Mouse (Mus musculus) spleen, postnatal 36 days (tissue): ENCODE data around the gene Mtg1.
A peak's percentile ranks its signal among the peaks of the same experiment; 100 is the strongest.
"Not testable (repeated sequence)": the region's sequence is repeated elsewhere in the genome, so short reads cannot be mapped to it uniquely, and the experiment has no call there.

ENCODE experiments used
- DNase-seq, 2 experiments: peaks; one replicate each; pipeline ENCODE4 v3.0.0; 2022; ENCODE audit warnings: low spot score in 2 of 2, mixed read lengths in 1 of 2

Gene Mtg1

DNA sequence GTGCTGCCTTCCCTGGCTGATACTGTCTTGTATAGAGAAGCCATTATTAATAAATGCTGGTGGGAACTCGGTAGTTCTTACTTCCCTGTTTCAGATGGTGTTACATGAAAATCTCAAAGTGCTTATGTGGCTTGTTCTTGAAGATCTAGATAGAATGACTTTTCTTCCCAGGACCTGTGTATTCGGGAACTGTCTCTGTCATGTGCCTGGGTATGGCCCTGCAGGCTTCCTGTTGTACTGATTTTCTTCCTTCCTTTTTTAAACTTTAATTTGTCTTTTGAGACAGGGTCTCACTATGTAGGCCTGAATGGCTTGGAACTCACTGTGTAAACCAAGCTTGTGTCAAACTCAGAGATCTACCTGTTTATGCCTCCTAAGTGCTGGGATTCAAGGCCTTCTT is 9.5 kb upstream of the Mtg1 start:
- no peak for DNase-seq

DNA sequence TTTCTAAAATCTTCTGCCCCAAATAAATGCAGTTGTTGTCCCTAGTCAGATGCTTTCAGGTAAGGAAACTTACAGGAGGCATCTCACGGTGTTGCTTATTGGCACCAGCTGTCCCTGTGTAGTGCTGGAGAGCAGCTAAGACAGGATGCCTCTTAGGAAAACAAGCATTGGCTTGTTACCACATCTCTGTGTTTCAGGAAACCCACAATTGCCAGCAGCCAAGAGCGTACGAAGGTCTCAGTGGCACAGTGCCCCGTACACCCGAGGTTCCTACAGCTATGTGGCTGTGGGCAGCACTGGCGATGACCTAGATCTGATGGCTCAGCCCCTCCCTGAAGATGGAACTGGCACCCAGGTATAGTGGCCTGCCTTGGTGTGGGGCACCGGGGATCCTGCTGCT is 5.2 kb upstream of the Mtg1 start:
- DNase-seq = not testable (repeated sequence)

DNA sequence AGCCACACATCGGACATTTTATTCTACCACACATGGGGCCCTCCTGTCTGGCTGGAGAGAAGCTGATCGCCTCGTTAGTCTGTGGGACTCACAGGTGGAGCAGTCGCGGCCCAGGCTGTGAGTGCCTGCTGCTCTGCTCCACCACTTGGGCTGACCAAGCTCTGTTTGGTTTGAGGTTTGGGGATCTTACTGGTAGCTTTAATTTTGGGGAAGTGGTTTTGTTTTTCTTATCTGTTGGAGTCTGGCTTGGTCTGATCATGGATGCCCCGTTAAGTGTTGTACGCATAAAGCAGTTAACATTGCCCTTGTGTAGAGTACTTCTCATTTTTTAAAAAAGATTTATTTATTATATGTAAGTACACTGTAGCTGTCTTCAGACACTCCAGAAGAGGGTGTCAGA is 3.3 kb upstream of the Mtg1 start:
- not testable (repeated sequence) for DNase-seq

DNA sequence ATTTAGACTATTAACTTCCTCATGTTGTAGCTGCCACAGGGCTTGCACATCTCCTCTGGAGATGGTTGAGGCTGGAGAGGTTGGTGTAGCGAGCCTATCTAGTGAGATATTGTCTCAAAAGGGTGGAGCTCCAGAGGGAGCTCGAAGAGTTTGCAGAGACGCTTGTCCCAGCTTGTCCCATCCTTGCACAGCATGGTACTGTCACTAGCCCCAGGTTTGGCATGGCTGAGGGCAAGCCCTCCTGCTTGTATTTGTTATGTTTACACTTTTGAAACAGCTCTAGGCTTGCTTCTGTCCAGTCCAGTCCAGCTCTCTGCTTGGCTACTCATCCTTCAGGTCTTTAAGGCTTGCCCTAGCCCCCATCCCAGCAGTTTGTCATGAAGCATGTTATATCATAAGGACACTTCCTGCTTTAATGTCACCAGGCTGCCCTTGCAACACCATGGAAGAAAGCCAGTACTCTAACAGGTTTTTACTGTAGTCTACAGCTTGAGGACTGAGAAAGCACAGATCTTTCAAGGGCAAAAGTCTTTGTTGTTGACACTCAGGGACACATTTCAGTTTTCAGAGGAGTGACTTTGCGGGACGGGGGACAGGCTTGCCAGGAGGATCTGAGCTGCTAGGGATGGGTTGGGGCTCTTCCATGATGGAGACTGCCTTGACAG is 2.1 kb upstream of the Mtg1 start:
- DNase-seq = no peak

DNA sequence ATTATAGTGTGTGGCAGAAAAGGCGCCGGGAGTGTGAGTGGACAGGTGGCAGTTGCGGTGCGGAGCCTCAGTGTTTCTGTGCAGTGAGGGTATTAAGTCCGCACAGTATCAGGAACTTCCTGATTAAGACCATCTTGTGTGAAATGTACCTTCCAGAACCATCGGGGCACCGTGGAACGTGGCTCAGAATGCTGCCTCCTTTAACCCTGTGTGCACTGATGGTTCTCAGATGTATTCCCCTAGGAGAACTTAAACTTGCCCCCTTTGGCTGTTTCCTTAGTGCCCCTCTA is 602 bp downstream of the Mtg1 start:
- DNase-seq = no peak

DNA sequence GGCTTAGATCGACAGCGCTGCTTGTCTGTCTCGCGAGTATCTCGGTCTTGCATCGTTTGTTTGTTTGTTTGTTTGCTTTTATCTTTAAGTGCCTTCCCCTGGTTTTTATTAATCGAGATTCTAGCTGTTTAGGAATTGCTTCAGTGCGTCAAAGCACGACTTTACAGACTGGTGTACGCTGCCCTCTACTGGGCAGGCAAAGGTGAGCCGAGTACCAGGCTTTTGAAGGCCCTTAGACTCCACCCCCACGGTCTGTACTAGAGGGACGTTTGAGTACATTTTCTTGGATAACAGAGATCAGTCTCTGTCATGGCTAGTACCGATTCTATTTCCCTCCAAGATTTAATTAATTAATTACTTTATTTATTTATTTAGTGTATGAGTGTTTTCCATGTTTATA is 4.0 kb downstream of the Mtg1 start:
- peak; percentile 61 to 63 for DNase-seq

DNA sequence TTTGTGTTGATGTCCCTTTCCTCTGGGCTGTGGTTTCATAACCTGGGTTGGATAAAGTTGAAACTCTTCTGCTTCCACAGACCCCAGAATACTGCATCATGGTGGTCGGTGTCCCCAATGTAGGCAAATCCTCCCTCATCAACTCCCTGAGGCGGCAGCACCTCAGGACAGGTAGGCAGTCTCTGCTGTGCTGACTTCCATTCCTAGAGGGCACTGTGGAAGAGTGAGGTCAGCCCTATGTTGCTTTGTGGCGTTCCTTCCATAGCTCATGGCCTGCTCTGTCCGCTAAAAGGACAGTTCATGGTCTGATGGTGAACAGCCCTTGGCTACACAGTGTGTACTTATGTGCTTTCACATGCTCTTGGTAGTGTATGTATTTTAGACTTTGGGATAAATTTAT is 7.2 kb downstream of the Mtg1 start:
- no peak for DNase-seq

DNA sequence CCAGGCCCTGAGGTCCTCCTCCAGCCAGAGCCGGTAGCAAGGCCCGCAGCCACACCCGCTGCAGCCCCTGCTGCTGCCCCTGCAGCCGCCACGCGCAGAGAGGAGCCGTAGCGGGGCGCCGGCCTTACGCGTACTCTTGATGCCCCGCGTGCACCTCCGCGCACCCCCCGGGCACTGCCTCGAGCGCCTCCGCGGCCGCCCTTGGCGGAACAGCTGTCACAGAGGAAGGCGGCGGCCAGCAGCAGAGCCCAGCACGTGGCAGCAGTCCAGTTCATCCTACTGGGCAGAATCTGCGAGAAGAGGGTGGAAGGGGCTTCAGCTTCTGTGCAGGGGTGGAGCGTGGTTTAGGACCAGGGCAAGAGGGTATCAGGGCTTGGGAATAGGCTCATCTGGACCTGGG is 16.0 kb downstream of the Mtg1 start:
- DNase-seq = no peak

DNA sequence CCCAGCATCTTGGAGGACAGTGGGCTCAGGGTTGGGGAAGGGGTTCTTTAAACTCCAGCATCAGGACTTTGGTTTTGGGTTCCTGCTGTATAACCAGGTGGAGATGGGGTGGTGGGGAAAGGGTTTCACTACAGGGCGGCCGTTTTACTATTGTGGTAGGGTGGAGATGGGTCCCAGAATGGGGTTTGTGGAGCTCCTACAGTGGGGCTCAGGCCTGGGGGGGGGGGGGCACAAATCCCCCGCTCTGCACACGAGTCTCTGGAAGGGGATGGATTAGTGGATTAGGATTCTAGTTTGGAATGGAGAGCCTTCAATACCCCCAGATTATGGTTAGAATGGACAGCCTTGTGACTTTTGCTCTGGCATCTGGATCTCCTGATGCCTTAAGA is 16.5 kb downstream of the Mtg1 start:
- DNase-seq = no peak

DNA sequence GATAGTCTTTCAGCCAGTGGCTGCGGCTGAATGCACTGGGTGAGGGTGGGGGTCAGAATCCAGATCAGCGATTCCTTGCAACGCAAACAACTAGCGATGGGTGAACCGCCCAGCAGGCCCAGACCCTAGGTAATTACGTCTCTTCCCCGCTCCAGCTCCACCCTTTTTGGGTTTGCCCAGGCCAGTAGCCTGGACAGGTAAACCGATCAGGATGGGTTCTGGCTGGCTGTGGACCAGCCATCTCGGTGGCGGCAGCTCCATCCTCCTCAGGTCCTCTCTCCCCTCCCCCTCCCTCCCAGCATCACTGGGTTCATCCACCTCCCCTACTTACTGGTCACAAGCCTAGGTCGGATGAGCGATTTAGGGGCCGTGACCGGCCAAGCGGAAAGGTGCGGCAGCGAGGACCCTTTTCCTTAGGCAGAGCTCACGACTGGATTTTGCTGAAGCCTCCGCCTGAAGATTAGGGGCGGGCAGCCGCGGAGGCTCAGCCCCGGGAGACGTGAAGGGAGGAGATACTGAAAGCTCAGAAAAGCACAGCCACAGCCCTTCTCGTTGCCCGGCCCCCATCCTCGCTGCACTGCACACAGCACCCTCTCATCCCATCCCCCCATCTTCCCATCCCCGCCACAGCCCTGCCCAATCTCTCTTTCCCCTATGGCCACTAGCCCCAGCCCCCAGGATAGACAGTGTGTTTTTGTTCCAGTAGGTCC is 17.0 kb downstream of the Mtg1 start, which contains the start of gene Sprn:
TSS of gene Sprn (minus strand) at position 660 of the 710 bp plus-strand sequence.
- no peak for DNase-seq

DNA sequence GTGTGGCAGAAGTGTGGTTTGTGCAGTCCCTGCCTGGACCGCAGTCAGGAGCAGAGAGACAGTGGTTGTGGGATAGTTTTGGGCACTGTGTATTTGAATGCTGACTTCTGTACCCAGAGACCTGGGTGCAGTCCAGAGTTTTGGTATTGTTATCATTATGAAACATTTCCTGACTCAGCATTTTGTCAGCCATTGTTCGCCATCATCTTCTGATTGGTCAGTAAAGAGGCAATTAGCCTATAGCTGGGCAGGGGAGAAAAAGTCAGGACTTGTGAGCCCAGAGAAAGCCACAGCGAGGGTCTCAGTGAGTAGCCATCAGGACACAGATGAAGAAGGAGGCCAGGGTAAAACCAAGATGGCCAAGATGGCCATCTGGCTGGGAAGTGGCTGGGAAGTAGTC is 23.0 kb downstream of the Mtg1 start:
- DNase-seq = no peak

DNA sequence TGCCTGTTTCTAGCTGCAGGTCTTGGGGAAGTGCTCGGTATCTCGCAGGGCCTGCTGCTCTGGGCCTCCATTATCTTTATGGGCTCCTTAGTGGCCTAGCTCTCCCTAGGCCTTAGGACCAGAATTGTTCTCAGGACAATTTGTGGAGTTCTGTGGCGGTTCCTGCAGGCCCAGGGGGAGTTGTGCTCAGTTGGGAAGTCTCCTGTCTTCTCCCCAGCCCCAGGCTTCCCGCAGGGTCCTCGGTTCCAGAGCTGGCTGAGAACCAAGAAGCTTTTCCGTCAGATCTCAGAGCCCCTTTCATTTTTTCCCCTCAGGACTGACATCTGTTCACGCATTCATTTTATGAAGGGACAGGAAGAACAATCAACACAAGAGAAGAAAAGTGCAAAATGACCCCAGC is 27.3 kb downstream of the Mtg1 start, which contains the start of gene Olfr522:
TSS of gene Olfr522 (minus strand) at position 101 of the 400 bp plus-strand sequence.
- no peak for DNase-seq

DNA sequence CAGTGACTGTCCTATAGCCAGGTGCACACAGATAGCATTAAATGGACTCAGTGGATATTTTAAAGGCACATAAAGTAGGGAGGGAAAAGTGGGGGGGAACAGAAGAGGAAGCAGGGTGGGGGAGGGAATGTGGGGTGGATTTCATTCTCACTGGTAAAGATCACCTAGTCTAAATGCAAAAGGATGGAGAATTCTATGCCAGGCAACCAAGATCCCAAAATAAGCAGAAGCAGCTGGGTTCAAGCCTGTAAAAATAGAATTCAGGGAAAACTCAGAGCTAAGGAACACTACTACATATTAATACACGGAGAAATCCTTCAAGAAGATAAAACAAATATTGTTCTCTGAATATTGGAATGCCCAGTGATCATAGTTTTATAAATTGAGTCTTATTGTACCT is 30.6 kb downstream of the Mtg1 start:
- DNase-seq = no peak

DNA sequence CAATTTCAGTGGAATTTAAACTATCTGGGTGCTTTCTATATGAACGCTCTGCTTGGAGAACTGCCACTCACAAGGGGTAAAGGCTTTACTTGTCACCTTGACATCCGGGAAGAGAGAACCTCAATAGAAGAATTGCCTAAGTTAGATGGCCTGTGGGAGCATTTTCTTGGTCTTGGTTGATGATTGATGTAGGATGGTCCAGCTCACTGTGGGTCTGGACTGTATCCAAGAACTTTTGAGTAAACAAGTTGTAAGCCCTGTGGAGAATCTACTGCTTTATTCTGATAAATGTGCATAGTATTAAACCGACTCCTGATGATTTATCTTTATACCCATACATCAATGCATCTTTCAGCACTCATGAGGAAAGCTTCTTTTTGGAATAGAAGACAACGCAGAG is 32.0 kb downstream of the Mtg1 start:
- DNase-seq = no peak

DNA sequence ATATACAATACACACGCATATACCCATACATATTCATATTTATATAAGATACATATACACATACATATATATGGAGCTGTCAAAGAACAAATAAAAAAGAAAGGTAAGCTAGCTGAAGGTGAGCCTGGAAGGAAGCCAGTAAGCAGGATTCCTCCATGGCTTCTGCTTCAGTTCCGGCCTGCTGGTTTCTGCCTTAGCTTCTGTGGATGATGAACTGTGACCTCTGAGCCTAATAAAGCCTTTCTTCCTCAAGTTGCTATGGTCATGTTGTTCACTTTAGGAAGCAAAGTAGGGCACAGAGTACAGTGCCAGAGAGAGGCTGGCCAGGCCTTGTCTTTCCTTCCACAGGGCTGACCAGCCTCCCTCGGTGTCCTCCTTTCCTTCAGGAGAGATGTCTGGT is 33.5 kb downstream of the Mtg1 start:
- DNase-seq = no peak

DNA sequence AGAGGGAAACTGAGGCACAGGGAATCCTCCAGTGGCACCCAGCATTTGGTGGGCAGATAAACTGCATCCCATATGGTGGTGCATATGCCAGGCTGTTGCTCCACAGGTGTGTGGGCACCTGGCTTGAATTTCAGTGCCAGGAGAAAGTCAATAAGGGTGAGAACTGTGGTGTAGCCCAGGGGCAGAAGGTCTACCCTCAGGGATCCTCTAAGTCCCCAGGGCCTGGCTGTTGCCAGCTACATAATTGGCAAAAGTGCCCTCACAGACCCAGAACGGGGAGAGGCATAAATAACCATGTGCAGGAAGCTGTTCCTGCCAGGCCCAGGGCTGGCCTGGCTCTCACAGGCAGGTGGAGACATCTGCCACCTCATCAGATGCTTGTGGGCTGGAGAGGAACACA is 35.6 kb downstream of the Mtg1 start, which contains the start of gene Olfr523:
TSS of gene Olfr523 (plus strand) at position 282 of the 400 bp plus-strand sequence.
- DNase-seq = no peak

DNA sequence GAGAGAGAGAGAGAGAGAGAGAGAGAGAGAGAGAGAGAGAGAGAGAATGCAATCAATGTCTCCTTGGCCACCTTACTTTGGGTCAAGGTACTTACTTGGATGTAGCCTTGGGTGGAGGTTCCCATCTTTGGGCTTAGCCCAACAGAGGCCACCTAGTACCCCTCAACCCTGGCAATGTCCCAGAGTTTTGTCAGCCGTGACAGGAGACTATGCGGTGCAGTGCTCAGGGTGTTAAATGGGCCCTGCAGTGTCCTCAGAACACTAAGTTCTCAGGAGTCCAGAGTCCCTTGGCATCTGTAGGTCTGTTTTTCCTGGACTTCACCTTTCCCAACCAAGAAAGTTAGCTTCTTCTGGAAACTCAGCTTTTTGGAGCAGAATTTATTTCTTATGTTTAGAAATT is 41.8 kb downstream of the Mtg1 start:
- no peak for DNase-seq

DNA sequence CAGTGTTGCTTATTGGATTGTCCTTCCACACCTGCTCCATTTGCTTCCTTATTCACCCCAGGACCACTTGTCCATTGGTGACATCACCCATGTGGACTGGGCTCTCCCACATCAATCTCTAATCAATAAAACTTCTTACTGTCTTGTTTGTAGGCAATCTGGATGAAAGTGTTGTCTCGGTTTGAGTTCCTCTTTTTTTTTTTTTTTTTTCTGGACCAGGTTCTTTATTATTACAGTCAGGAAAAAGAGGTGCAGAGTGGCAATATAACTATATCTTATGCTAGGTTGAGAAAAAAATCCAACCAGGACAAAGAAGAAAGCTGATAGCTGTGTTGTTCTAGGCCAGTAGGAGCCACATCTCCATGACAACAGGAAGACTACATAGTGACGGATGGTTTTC is 43.3 kb downstream of the Mtg1 start:
- DNase-seq = no peak

DNA sequence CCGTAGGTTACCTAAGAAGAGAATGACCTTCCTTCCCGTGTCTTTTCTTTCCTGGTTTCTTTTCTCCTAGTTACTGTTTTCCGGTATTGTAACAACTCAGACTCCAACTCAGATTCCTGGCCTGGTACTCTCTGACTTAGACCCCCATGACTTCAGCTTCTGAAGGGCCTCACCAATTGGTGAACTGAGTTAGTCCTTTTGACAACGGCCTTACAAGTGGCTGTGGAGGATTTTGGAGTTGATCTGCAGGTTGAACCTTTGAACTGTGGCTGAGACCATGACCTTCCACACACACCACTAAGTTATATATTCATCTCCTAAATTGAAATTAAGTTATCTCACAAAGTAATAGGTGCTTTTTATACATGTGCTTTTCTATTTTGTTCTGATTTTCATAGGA is 46.8 kb downstream of the Mtg1 start:
- no peak for DNase-seq

DNA sequence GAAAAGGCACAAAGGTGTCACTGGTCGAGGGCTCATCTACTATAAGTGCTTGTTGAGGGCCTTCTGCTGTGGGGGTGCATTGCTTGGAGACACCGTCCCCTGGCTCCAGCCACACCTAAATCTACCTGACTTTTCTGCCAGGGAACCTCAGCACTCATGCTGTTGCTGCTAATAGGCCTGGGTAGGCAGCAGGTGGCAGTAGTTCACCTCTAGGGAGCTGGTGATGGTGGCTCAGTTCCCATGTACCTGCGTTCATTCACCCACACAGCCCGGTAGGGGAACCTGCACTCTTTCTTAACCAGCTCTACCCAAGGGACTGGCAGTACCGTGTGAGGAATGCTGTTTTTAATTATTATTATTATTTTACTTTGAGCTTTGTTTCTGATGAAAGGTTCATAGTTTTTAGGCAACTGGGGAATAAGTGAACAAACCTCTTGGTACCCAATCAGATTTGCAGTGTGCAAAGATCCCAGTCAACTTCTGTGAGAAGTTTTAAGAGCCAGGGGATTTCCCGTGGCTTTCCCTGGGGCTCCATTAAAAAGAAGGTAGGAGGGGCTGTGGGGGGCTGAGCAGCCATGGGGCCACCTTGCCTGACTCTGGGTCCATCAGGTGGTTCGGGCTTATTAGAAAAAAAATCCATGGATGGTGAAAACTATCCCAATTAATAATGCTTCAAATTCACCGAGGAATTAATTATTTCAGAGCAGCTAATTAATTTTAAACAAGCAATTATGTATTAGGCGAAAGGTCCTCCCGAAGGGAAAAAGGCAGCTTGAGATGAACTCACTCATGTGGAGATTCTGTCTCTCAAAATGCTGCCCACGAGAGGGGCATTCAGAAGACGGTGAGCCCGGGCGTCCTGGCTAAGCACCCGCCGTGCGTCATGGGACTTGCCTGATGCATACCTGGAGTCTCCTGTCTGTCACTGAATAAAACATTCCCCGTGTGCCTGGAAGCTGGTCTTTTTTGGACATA is 49.6 kb downstream of the Mtg1 start:
- DNase-seq = no peak

DNA sequence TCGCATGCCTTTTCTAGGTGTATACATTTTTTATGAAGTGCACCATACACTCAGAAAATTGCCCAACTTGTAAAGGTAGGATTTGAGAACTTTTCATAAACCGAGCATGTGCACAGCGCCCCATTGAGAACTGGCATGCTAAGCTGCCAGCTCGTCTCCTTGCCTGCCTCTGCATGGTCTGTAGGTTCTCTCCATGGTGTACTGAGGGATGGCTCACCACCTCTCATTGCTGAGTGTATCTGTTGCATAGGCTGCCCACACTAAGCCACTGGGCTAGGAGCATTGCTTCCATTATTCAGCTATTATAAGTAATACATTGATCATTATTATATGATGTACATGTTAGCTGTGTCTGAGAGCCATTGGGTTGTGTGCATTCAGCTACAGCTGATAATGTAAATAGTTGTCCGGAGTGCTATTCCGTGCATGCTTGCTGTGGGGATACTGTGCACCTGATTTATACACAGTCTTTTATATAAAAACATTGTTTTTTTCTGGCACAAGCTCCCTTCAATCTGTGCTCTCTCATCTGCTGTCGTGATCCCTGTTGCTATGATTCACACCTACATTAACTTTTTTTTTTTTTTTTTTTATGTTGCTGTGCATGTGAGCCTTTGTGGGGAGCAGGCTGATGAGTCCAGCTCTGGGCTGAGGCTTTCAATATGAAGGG is 50.5 kb downstream of the Mtg1 start:
- DNase-seq = no peak
